Mouse (Mus musculus): ENCODE results near the gene Pctp. TPM values are rescaled to one million over a fixed set of nuclear protein-coding genes. Genes with fewer than 3 reads are reported as not detected.

Gene Pctp
- 10.4 TPM for polyA plus RNA-seq (2014; fragmentation: Illumina TruSeq; extraction: RNeasy Lipid Tissue Mini Kit (QIAGEN cat#74804); ENCODE audit: low read depth, low replicate concordance)

GRCm38 (mm10) chr11:90002231-90002986 lies at the start of gene Pctp:
Pctp (minus strand) TSS chr11:90002894.

DNA sequence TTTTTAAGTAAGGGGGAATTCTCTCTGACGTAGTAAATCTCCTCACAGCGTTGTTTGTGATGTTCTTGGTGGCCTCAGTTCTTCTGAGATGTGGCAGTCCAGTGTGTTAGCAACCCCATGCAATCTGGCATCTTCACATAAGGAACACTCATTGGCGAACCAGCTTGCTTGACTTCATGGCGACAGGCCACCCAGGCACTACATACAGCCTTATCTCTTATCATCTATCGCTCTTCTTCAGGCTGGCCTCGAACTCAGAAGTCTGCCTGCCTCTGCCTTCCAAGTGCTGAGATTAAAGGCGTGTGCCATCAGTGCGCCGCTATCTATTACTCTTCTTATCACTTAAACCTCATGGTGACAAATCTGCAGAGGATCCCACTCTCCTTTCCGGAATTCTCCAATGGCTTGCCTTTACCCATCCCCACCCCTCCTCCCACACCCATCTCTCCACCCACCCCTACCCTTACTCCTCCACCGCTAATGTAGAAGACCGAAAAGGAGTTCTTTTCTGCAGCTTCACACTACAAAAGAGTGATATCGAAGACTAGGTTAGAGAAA lies 27.2 kb upstream of the Pctp start, which contains the start of gene Tmem100:
Gene Tmem100 (plus strand): TSS at position 508 of the 558 bp plus-strand sequence.

Other genes starting within 250 kb of the Pctp start
- not detected for gene Ankfn1, start 225.2 kb downstream of the Pctp start, polyA plus RNA-seq (2014; fragmentation: Illumina TruSeq; extraction: RNeasy Lipid Tissue Mini Kit (QIAGEN cat#74804); ENCODE audit: low read depth, low replicate concordance)
- gene Tmem100, start 27.5 kb upstream of the Pctp start, polyA plus RNA-seq (2014; fragmentation: Illumina TruSeq; extraction: RNeasy Lipid Tissue Mini Kit (QIAGEN cat#74804); ENCODE audit: low read depth, low replicate concordance): 17.5 TPM
- gene Gm45716, start 184.8 kb upstream of the Pctp start, polyA plus RNA-seq (2014; fragmentation: Illumina TruSeq; extraction: RNeasy Lipid Tissue Mini Kit (QIAGEN cat#74804); ENCODE audit: low read depth, low replicate concordance): 3.2 TPM
- 70.1 TPM for gene Mmd, start 246.6 kb upstream of the Pctp start, polyA plus RNA-seq (2014; fragmentation: Illumina TruSeq; extraction: RNeasy Lipid Tissue Mini Kit (QIAGEN cat#74804); ENCODE audit: low read depth, low replicate concordance)